Mouse (Mus musculus): Measurements from ENCODE around the gene Dkk1. TPM values are rescaled to one million over a fixed set of nuclear protein-coding genes. Genes with fewer than 3 reads are reported as not detected.
A peak's percentile ranks its signal among the peaks of the same experiment; 100 is the strongest.

Gene Dkk1
- not detected in 2 replicates for polyA plus RNA-seq (2012; rRNA removed)

GRCm38 (mm10) chr19:30549044-30549853, at the start of gene Dkk1:
Gene Dkk1, minus strand, starts transcription at chr19:30549665.
- TF ChIP-seq CTCF (IDR thresholded peaks at IDR 0.05; ENCODE audit: control insufficient read depth, insufficient read depth, insufficient replicate concordance, low read depth, low read length) = no peak
- no peak for TF ChIP-seq POLR2A (IDR thresholded peaks at IDR 0.05; ENCODE audit: control insufficient read depth, low read depth, low read length)
- H3K4me1 ChIP-seq (ENCODE audit: control insufficient read depth, insufficient read depth, low read length) = peaks cover 6% of the 10 kb centered on the region
- H3K4me3 ChIP-seq (ENCODE audit: control insufficient read depth, low read depth, low read length) = peak within 1 kb of the TSS; percentile 4
- H3K27ac ChIP-seq (ENCODE audit: control insufficient read depth, insufficient read depth, low read depth, low read length) = no peak within 1 kb of the TSS
- no peaks in the 10 kb centered on the region for H3K36me3 ChIP-seq (ENCODE audit: control insufficient read depth, insufficient read depth, low read length)
- peaks cover 2% of the 10 kb centered on the region; the same call in 1 of the 2 replicates for H3K27me3 ChIP-seq (ENCODE audit: control insufficient read depth, insufficient read depth, low read length)

- TF ChIP-seq POLR2A (IDR thresholded peaks at IDR 0.05; ENCODE audit: control insufficient read depth, low read depth, low read length) = no peak
- no peak for TF ChIP-seq CTCF (IDR thresholded peaks at IDR 0.05; ENCODE audit: control insufficient read depth, insufficient read depth, insufficient replicate concordance, low read depth, low read length)
- no peaks in the 10 kb centered on the region for H3K27me3 ChIP-seq (ENCODE audit: control insufficient read depth, insufficient read depth, low read length)
- no peak overlapping the region for H3K27ac ChIP-seq (ENCODE audit: control insufficient read depth, insufficient read depth, low read depth, low read length)
- H3K36me3 ChIP-seq (ENCODE audit: control insufficient read depth, insufficient read depth, low read length) = no peaks in the 10 kb centered on the region
- H3K4me1 ChIP-seq (ENCODE audit: control insufficient read depth, insufficient read depth, low read length) = no peaks in the 10 kb centered on the region
- no peak overlapping the region for H3K4me3 ChIP-seq (ENCODE audit: control insufficient read depth, low read depth, low read length)
These were observed 36.9 kb upstream of the Dkk1 start for GRCm38 (mm10) chr19:30586366-30586765.

- Histone ChIP-seq H3K4me1 (ENCODE audit: control insufficient read depth, insufficient read depth, low read length) (no peaks in the 10 kb centered on the region), H3K27me3 (ENCODE audit: control insufficient read depth, insufficient read depth, low read length) (no peaks in the 10 kb centered on the region)
- no peak for TF ChIP-seq POLR2A (IDR thresholded peaks at IDR 0.05; ENCODE audit: control insufficient read depth, low read depth, low read length)
- TF ChIP-seq CTCF (IDR thresholded peaks at IDR 0.05; ENCODE audit: control insufficient read depth, insufficient read depth, insufficient replicate concordance, low read depth, low read length) = no peak
These were observed 15.1 kb upstream of the Dkk1 start for GRCm38 (mm10) chr19:30564516-30564915.

GRCm38 (mm10) chr19:30563876-30564275, 14.4 kb upstream of the Dkk1 start:
- no peaks in the 10 kb centered on the region for H3K36me3 ChIP-seq (ENCODE audit: control insufficient read depth, insufficient read depth, low read length)
- H3K4me1 ChIP-seq (ENCODE audit: control insufficient read depth, insufficient read depth, low read length) = no peaks in the 10 kb centered on the region
- TF ChIP-seq POLR2A (IDR thresholded peaks at IDR 0.05; ENCODE audit: control insufficient read depth, low read depth, low read length) (no peak), CTCF (IDR thresholded peaks at IDR 0.05; ENCODE audit: control insufficient read depth, insufficient read depth, insufficient replicate concordance, low read depth, low read length) (no peak)
- no peaks in the 10 kb centered on the region for H3K27me3 ChIP-seq (ENCODE audit: control insufficient read depth, insufficient read depth, low read length)
- H3K4me3 ChIP-seq (ENCODE audit: control insufficient read depth, low read depth, low read length) = no peak overlapping the region
- H3K27ac ChIP-seq (ENCODE audit: control insufficient read depth, insufficient read depth, low read depth, low read length) = no peak overlapping the region

More at GRCm38 (mm10) chr19:30564516-30564915, 15.1 kb upstream of the Dkk1 start:
- no peaks in the 10 kb centered on the region for H3K36me3 ChIP-seq (ENCODE audit: control insufficient read depth, insufficient read depth, low read length)
- H3K27ac ChIP-seq (ENCODE audit: control insufficient read depth, insufficient read depth, low read depth, low read length) = no peak overlapping the region
- no peak overlapping the region for H3K4me3 ChIP-seq (ENCODE audit: control insufficient read depth, low read depth, low read length)

GRCm38 (mm10) chr19:30558024-30558423, 8.6 kb upstream of the Dkk1 start:
- Histone ChIP-seq H3K27ac (ENCODE audit: control insufficient read depth, insufficient read depth, low read depth, low read length) (no peak overlapping the region), H3K4me3 (ENCODE audit: control insufficient read depth, low read depth, low read length) (no peak overlapping the region), H3K36me3 (ENCODE audit: control insufficient read depth, insufficient read depth, low read length) (no peaks in the 10 kb centered on the region), H3K4me1 (ENCODE audit: control insufficient read depth, insufficient read depth, low read length) (peaks cover 4% of the 10 kb centered on the region), H3K27me3 (ENCODE audit: control insufficient read depth, insufficient read depth, low read length) (no peaks in the 10 kb centered on the region)
- TF ChIP-seq CTCF (IDR thresholded peaks at IDR 0.05; ENCODE audit: control insufficient read depth, insufficient read depth, insufficient replicate concordance, low read depth, low read length) = no peak

- no peaks in the 10 kb centered on the region for H3K36me3 ChIP-seq (ENCODE audit: control insufficient read depth, insufficient read depth, low read length)
- TF ChIP-seq CTCF (IDR thresholded peaks at IDR 0.05; ENCODE audit: control insufficient read depth, insufficient read depth, insufficient replicate concordance, low read depth, low read length) (peak; percentile 61; the same call in 1 of the 2 replicates), POLR2A (IDR thresholded peaks at IDR 0.05; ENCODE audit: control insufficient read depth, low read depth, low read length) (no peak)
- H3K27ac ChIP-seq (ENCODE audit: control insufficient read depth, insufficient read depth, low read depth, low read length) = no peak overlapping the region
- H3K4me1 ChIP-seq (ENCODE audit: control insufficient read depth, insufficient read depth, low read length) = peaks cover 4% of the 10 kb centered on the region
- H3K27me3 ChIP-seq (ENCODE audit: control insufficient read depth, insufficient read depth, low read length) = no peaks in the 10 kb centered on the region
- peak overlapping the region; percentile 42 for H3K4me3 ChIP-seq (ENCODE audit: control insufficient read depth, low read depth, low read length)
These were observed 5.0 kb upstream of the Dkk1 start for GRCm38 (mm10) chr19:30554467-30554881.

- TF ChIP-seq POLR2A (IDR thresholded peaks at IDR 0.05; ENCODE audit: control insufficient read depth, low read depth, low read length) (no peak), CTCF (IDR thresholded peaks at IDR 0.05; ENCODE audit: control insufficient read depth, insufficient read depth, insufficient replicate concordance, low read depth, low read length) (no peak)
- Histone ChIP-seq H3K27me3 (ENCODE audit: control insufficient read depth, insufficient read depth, low read length) (peaks cover 2% of the 10 kb centered on the region; the same call in 1 of the 2 replicates), H3K27ac (ENCODE audit: control insufficient read depth, insufficient read depth, low read depth, low read length) (no peak overlapping the region), H3K36me3 (ENCODE audit: control insufficient read depth, insufficient read depth, low read length) (no peaks in the 10 kb centered on the region), H3K4me3 (ENCODE audit: control insufficient read depth, low read depth, low read length) (no peak overlapping the region), H3K4me1 (ENCODE audit: control insufficient read depth, insufficient read depth, low read length) (peaks cover 7% of the 10 kb centered on the region)
These were observed 4.3 kb upstream of the Dkk1 start for GRCm38 (mm10) chr19:30553740-30554139.
